Mouse (Mus musculus) CH12.LX (cell line): Measurements from ENCODE around the gene Wnt5b. TPM values are rescaled to one million over a fixed set of nuclear protein-coding genes. Genes with fewer than 3 reads are reported as not detected.

ENCODE experiments used
- DNase-seq: peaks from one replicate; pipeline ENCODE4 v3.0.0-alpha.2; 2013; ENCODE audit errors: extremely low read depth
- H3K27ac ChIP-seq: 2 replicates; pipeline ENCODE4 v1.5.1; 2012; ENCODE audit warnings: low read depth, mild to moderate bottlenecking, control low read depth, moderate library complexity; ENCODE audit not compliant: insufficient read depth
- H3K27me3 ChIP-seq: replicated peaks from 2 replicates; pipeline ENCODE3; 2012; ENCODE audit warnings: inconsistent platforms
- H3K36me3 ChIP-seq, 2 experiments: replicated peaks in 1 of 2; 2 replicates each; pipeline versions ENCODE3 to v1.6.1; 2012; ENCODE audit warnings: inconsistent platforms in 1 of 2, low read length in 1 of 2, mild to moderate bottlenecking in 1 of 2, mixed read lengths in 1 of 2, moderate library complexity in 1 of 2; ENCODE audit not compliant: control insufficient read depth in 1 of 2, insufficient read depth in 1 of 2
- H3K4me1 ChIP-seq, 2 experiments: 2 replicates each; pipeline ENCODE4 v1.6.1; 2012; ENCODE audit warnings: inconsistent platforms in 1 of 2, moderate library complexity in 1 of 2; ENCODE audit not compliant: insufficient read depth in 2 of 2, control insufficient read depth in 1 of 2
- H3K4me2 ChIP-seq: 2 replicates; pipeline ENCODE4 v1.6.1; 2012; ENCODE audit warnings: low read depth, mild to moderate bottlenecking, control low read depth; ENCODE audit not compliant: poor library complexity, insufficient read depth, severe bottlenecking
- H3K4me3 ChIP-seq, 3 experiments: fragments of 150-350 bp in 1 of 3; sonication (generic) in 1 of 3; replicated peaks in 1 of 3; 2 replicates each; pipeline versions ENCODE3 to v1.5.1; 2011 to 2012; ENCODE audit warnings: low read depth in 2 of 3, low read length in 2 of 3, mild to moderate bottlenecking in 2 of 3, moderate library complexity in 2 of 3, control low read depth in 1 of 3, improper control_type of control experiment in 1 of 3, inconsistent platforms in 1 of 3, mixed read lengths in 1 of 3; ENCODE audit not compliant: poor library complexity in 1 of 3
- H3K79me2 ChIP-seq: replicated peaks from 2 replicates; pipeline ENCODE4 v1.6.1; 2012; ENCODE audit warnings: mild to moderate bottlenecking, moderate library complexity; ENCODE audit not compliant: control insufficient read depth, poor library complexity, insufficient read depth, severe bottlenecking; ENCODE audit errors: extremely low read depth
- H3K9ac ChIP-seq: 2 replicates; pipeline ENCODE4 v1.6.1; 2012; ENCODE audit warnings: low read depth, mild to moderate bottlenecking, control low read depth, moderate library complexity; ENCODE audit not compliant: insufficient read depth
- H3K9me3 ChIP-seq: replicated peaks from 2 replicates; pipeline ENCODE3; 2012; ENCODE audit warnings: low read length, inconsistent platforms, mixed read lengths
- BHLHE40 ChIP-seq: IDR thresholded peaks from 2 replicates; pipeline ENCODE4 v1.6.1; 2011; ENCODE audit warnings: mild to moderate bottlenecking, low read depth, low read length, improper control_type of control experiment
- CHD2 ChIP-seq: IDR thresholded peaks from 2 replicates; pipeline ENCODE4 v1.6.1; 2011; ENCODE audit warnings: low read length, improper control_type of control experiment
- EP300 ChIP-seq: IDR thresholded peaks from 2 replicates; pipeline ENCODE4 v1.6.1; 2011; ENCODE audit warnings: low read length, improper control_type of control experiment
- ETS1 ChIP-seq: conservative IDR thresholded peaks from 2 replicates; pipeline ENCODE4 v1.6.1; 2012; ENCODE audit warnings: low read depth, mild to moderate bottlenecking, inconsistent platforms, low read length, improper control_type of control experiment, moderate library complexity
- IRF4 ChIP-seq: IDR thresholded peaks from 2 replicates; pipeline ENCODE4 v1.6.1; 2014; ENCODE audit warnings: low read depth, mild to moderate bottlenecking, inconsistent platforms, low read length, improper control_type of control experiment
- JUN ChIP-seq: IDR thresholded peaks from 2 replicates; pipeline ENCODE4 v1.6.1; 2011; ENCODE audit warnings: low read depth, mild to moderate bottlenecking, low read length, improper control_type of control experiment, moderate library complexity; ENCODE audit not compliant: insufficient read depth
- JUND ChIP-seq: conservative IDR thresholded peaks from 2 replicates; pipeline ENCODE4 v1.6.1; 2011; ENCODE audit warnings: low read depth, low read length, improper control_type of control experiment
- KAT2A ChIP-seq: IDR thresholded peaks from 2 replicates; pipeline ENCODE4 v1.6.1; 2012; ENCODE audit warnings: low read length, improper control_type of control experiment, inconsistent platforms; ENCODE audit not compliant: insufficient replicate concordance
- MAZ ChIP-seq: IDR thresholded peaks from 2 replicates; pipeline ENCODE4 v1.6.1; 2012; ENCODE audit warnings: low read depth, mild to moderate bottlenecking, inconsistent platforms, low read length, improper control_type of control experiment, moderate library complexity
- MEF2A ChIP-seq: IDR thresholded peaks from 2 replicates; pipeline ENCODE4 v1.6.1; 2014; ENCODE audit warnings: low read depth, mild to moderate bottlenecking, inconsistent platforms, low read length, improper control_type of control experiment, borderline replicate concordance
- MXI1 ChIP-seq: IDR thresholded peaks from 2 replicates; pipeline ENCODE4 v1.6.1; 2011; ENCODE audit warnings: mild to moderate bottlenecking, low read depth, low read length, improper control_type of control experiment
- MYC ChIP-seq: IDR thresholded peaks from 2 replicates; pipeline ENCODE4 v1.6.1; 2011; ENCODE audit warnings: low read depth, mild to moderate bottlenecking, improper control_type of control experiment, low read length
- NELFE ChIP-seq: IDR thresholded peaks from 2 replicates; pipeline ENCODE4 v1.6.1; 2011; ENCODE audit warnings: low read depth, low read length, improper control_type of control experiment
- POLR2AphosphoS2 ChIP-seq: IDR thresholded peaks from 2 replicates; pipeline ENCODE4 v1.6.1; 2011; ENCODE audit warnings: low read depth, low read length, improper control_type of control experiment
- RAD21 ChIP-seq: IDR thresholded peaks from 2 replicates; pipeline ENCODE4 v1.6.1; 2011; ENCODE audit warnings: low read depth, mild to moderate bottlenecking, low read length, improper control_type of control experiment, moderate library complexity
- RCOR1 ChIP-seq: conservative IDR thresholded peaks from 2 replicates; pipeline ENCODE4 v1.6.1; 2012; ENCODE audit warnings: low read depth, mild to moderate bottlenecking, inconsistent platforms, low read length, improper control_type of control experiment
- SMC3 ChIP-seq: IDR thresholded peaks from 2 replicates; pipeline ENCODE4 v1.6.1; 2011; ENCODE audit warnings: low read depth, low read length, improper control_type of control experiment
- TCF12 ChIP-seq: IDR thresholded peaks from 2 replicates; pipeline ENCODE4 v1.6.1; 2014; ENCODE audit warnings: low read depth, mild to moderate bottlenecking, inconsistent platforms, low read length, improper control_type of control experiment
- UBTF ChIP-seq: IDR thresholded peaks from 2 replicates; pipeline ENCODE4 v1.6.1; 2012; ENCODE audit warnings: low read depth, mild to moderate bottlenecking, inconsistent platforms, low read length, improper control_type of control experiment, moderate library complexity
- USF1 ChIP-seq: IDR thresholded peaks from 2 replicates; pipeline ENCODE4 v1.6.1; 2014; ENCODE audit warnings: low read depth, mild to moderate bottlenecking, inconsistent platforms, low read length, improper control_type of control experiment
- ZKSCAN1 ChIP-seq: IDR thresholded peaks from 2 replicates; pipeline ENCODE4 v1.6.1; 2012; ENCODE audit warnings: low read depth, inconsistent platforms, low read length, improper control_type of control experiment, borderline replicate concordance
- ZMIZ1 ChIP-seq: IDR thresholded peaks from 2 replicates; pipeline ENCODE4 v1.6.1; 2012; ENCODE audit warnings: low read depth, mild to moderate bottlenecking, inconsistent platforms, low read length, improper control_type of control experiment
- dilution Hi-C: fragments of 300-500 bp; cut with MboI; formaldehyde crosslinking; loops from 2 replicates; pipeline ENCODE4 v1.14.3; 2020; ENCODE audit warnings: low sequenced_read_pairs; ENCODE audit not compliant: extremely low pct_unique_long_range_greater_than_20kb, extremely low pct_ligation_motif_present
- in situ Hi-C: fragments of 300-500 bp; cut with MboI; formaldehyde crosslinking; loops from 3 replicates; pipeline ENCODE4 v1.14.3; 2019; ENCODE audit warnings: low sequenced_read_pairs, low pct_ligation_motif_present, low pct_unique_long_range_greater_than_20kb, mixed read lengths
- polyA plus RNA-seq: library from polyadenylated mRNA; unstranded; fragments of >175 nt; gene quantifications from 2 replicates; pipeline ENCODE4 v1.2.1, GENCODE M21; 2012; ENCODE audit warnings: low read depth; ENCODE audit not compliant: insufficient read length
- total RNA-seq, 2 experiments: library from RNA; depleted of rRNA; stranded (reverse); fragments of 300-350 nt in 1 of 2; fragments of >200 nt in 1 of 2; gene quantifications; 2 replicates each; pipeline ENCODE4 v1.2.3; 2012 to 2014

Gene Wnt5b
- total and polyA plus RNA-seq, 3 experiments, result 1.2 to 2.0 (median 1.5) TPM

GRCm38 (mm10) chr6:119585652-119586375 lies 41.7 kb upstream of the Wnt5b start:
- no peak overlapping the region for H3K4me2 ChIP-seq
- no peaks in the 10 kb centered on the region for H3K9me3 ChIP-seq
- no peaks in the 10 kb centered on the region for H3K27me3 ChIP-seq
- H3K79me2 ChIP-seq, result no peaks in the 10 kb centered on the region
- in situ Hi-C loops, result no loop called here
- no peak for TF ChIP-seq NELFE
- TF ChIP-seq MEF2A, result no peak
- no peak for TF ChIP-seq RCOR1
- TF ChIP-seq MYC, result no peak
- TF ChIP-seq MXI1, result no peak
- TF ChIP-seq CHD2, result no peak
- no peak for TF ChIP-seq TCF12
- no peak for TF ChIP-seq IRF4
- TF ChIP-seq UBTF, result no peak
- TF ChIP-seq ZMIZ1, result no peak
- TF ChIP-seq KAT2A, result no peak
- no peak for TF ChIP-seq JUND
- no peak for TF ChIP-seq USF1
- no peak overlapping the region for H3K9ac ChIP-seq
- H3K4me3 ChIP-seq, result no peak overlapping the region
- DNase-seq, result no peak
- no peaks in the 10 kb centered on the region for H3K36me3 ChIP-seq
- no peak overlapping the region for H3K27ac ChIP-seq
- dilution Hi-C loops, result no loop called here
- H3K4me1 ChIP-seq, result no peaks in the 10 kb centered on the region

GRCm38 (mm10) chr6:119584061-119584460 lies 39.9 kb upstream of the Wnt5b start:
- dilution Hi-C loops, result no loop called here

More at GRCm38 (mm10) chr6:119584061-119584460, 39.9 kb upstream of the Wnt5b start:
- H3K4me2 ChIP-seq, result no peak overlapping the region
- H3K9ac ChIP-seq, result no peak overlapping the region
- TF ChIP-seq USF1 (no peak), BHLHE40 (no peak), SMC3 (no peak), POLR2AphosphoS2 (no peak), ZKSCAN1 (no peak), ETS1 (no peak), KAT2A (no peak), RAD21 (no peak), EP300 (no peak), MAZ (no peak), JUN (no peak)
- H3K4me3 ChIP-seq, result no peak overlapping the region
- peaks cover 0 to 8% of the 10 kb centered on the region in 2 experiments; a peak in 2 of 4 replicates for H3K4me1 ChIP-seq
- no peak overlapping the region for H3K27ac ChIP-seq
- no peaks in the 10 kb centered on the region for H3K79me2 ChIP-seq
- no peak for DNase-seq
- in situ Hi-C loops, result no loop called here
- H3K36me3 ChIP-seq, result no peaks in the 10 kb centered on the region
- no peaks in the 10 kb centered on the region for H3K27me3 ChIP-seq
- H3K9me3 ChIP-seq, result no peaks in the 10 kb centered on the region
